Mouse (Mus musculus) ES-E14 (cell line): Measurements from ENCODE around the gene 3110040N11Rik. TPM values are rescaled to one million over a fixed set of nuclear protein-coding genes. Genes with fewer than 3 reads are reported as not detected.

Experiments used
- DNase-seq: peaks from one replicate; pipeline ENCODE4 v3.0.0-alpha.2; 2013; ENCODE audit warnings: low read depth, low spot score
- H3K27ac ChIP-seq: 2 replicates; pipeline ENCODE4 v1.5.1; 2012; ENCODE audit warnings: low read depth, mild to moderate bottlenecking, low read length, moderate library complexity, mixed read lengths; ENCODE audit not compliant: poor library complexity, insufficient read depth, severe bottlenecking
- H3K36me3 ChIP-seq: 2 replicates; pipeline ENCODE4 v1.6.1; 2012; ENCODE audit warnings: mild to moderate bottlenecking, low read length, moderate library complexity, mixed read lengths; ENCODE audit not compliant: control insufficient read depth, poor library complexity, insufficient read depth, severe bottlenecking
- H3K4me1 ChIP-seq, 2 experiments: fragments of 150-350 bp in 1 of 2; sonication (generic) in 1 of 2; 2 replicates each; pipeline ENCODE4 v1.6.1; 2012; ENCODE audit warnings: low read length in 2 of 2, mild to moderate bottlenecking in 1 of 2, mixed read lengths in 1 of 2; ENCODE audit not compliant: control insufficient read depth in 2 of 2, insufficient read depth in 2 of 2, poor library complexity in 1 of 2
- H3K4me3 ChIP-seq, 2 experiments: fragments of 150-350 bp in 1 of 2; sonication (generic) in 1 of 2; 2 replicates each; pipeline ENCODE4 v1.5.1; 2012; ENCODE audit warnings: low read length in 2 of 2, low read depth in 1 of 2, mild to moderate bottlenecking in 1 of 2, mixed read lengths in 1 of 2; ENCODE audit not compliant: insufficient read depth in 1 of 2, poor library complexity in 1 of 2, severe bottlenecking in 1 of 2
- H3K9ac ChIP-seq: 2 replicates; pipeline ENCODE4 v1.6.1; 2012; ENCODE audit warnings: low read depth, mild to moderate bottlenecking, low read length, mixed read lengths; ENCODE audit not compliant: poor library complexity, insufficient read depth, severe bottlenecking
- H3K9me3 ChIP-seq: fragments of 150-350 bp; sonication (generic); 2 replicates; pipeline ENCODE4 v1.6.1; 2012; ENCODE audit warnings: low read depth, mild to moderate bottlenecking, low read length; ENCODE audit not compliant: control insufficient read depth, insufficient read depth
- CHD2 ChIP-seq: IDR thresholded peaks from 2 replicates; pipeline ENCODE4 v1.6.1; 2014; ENCODE audit warnings: mild to moderate bottlenecking, low read depth, low read length, inconsistent platforms
- HCFC1 ChIP-seq: IDR thresholded peaks from 2 replicates; pipeline ENCODE4 v1.6.1; 2012; ENCODE audit warnings: low read length, inconsistent platforms, borderline replicate concordance; ENCODE audit not compliant: insufficient read depth
- MAFK ChIP-seq: IDR thresholded peaks from 2 replicates; pipeline ENCODE4 v1.6.1; 2014; ENCODE audit warnings: mild to moderate bottlenecking, low read depth, low read length, inconsistent platforms; ENCODE audit not compliant: insufficient read depth
- ZC3H11A ChIP-seq: IDR thresholded peaks from 2 replicates; pipeline ENCODE4 v1.6.1; 2012; ENCODE audit warnings: low read depth, mild to moderate bottlenecking, inconsistent platforms, low read length, borderline replicate concordance
- ZNF384 ChIP-seq: IDR thresholded peaks from 2 replicates; pipeline ENCODE4 v1.6.1; 2012; ENCODE audit warnings: low read depth, low read length, inconsistent platforms
- in situ Hi-C, 2 experiments: fragments of 600-800 bp; cut with MboI; formaldehyde crosslinking; loops; one replicate each; pipeline ENCODE4 v1.15.1; 2025; ENCODE audit warnings: low sequenced_read_pairs in 2 of 2, inconsistent platforms in 1 of 2; ENCODE audit not compliant: unreplicated experiment in 2 of 2
- total RNA-seq: library from RNA; depleted of rRNA; stranded (reverse); fragments of 300-350 nt; gene quantifications from 2 replicates; pipeline ENCODE4 v1.2.3, GENCODE M21; 2012; rRNA removed

Gene 3110040N11Rik
- total RNA-seq, 1 experiment, result 36.1 TPM

GRCm38 (mm10) chr7:81732183-81733089 is 56.8 kb downstream of the 3110040N11Rik start:
- Histone ChIP-seq H3K4me1 (no peaks in the 10 kb centered on the region), H3K9me3 (no peaks in the 10 kb centered on the region), H3K27ac (no peak overlapping the region), H3K9ac (no peak overlapping the region), H3K36me3 (no peaks in the 10 kb centered on the region), H3K4me3 (no peak overlapping the region)
- TF ChIP-seq CHD2 (no peak), HCFC1 (no peak), ZC3H11A (no peak), MAFK (no peak), ZNF384 (no peak)
- no peak for DNase-seq
- in situ Hi-C loops, result no loop called here

Other genes with a start within 250 kb of the 3110040N11Rik start
- 0.05 and 0.09 TPM in 2 replicates for gene Fsd2, start 222.5 kb downstream of the 3110040N11Rik start, total RNA-seq
- gene Whamm, start 218.2 kb downstream of the 3110040N11Rik start, total RNA-seq, result 10.3 and 10.7 TPM in 2 replicates
- 4.4 and 6.5 TPM in 2 replicates for gene Homer2, start 82.0 kb downstream of the 3110040N11Rik start, total RNA-seq
- 15.4 and 23.3 TPM in 2 replicates for gene Ramac, start 26.6 kb downstream of the 3110040N11Rik start, total RNA-seq
- 26.5 and 28.2 TPM in 2 replicates for gene Btbd1, start 40.0 kb upstream of the 3110040N11Rik start, total RNA-seq
- gene Gm10160, start 66.3 kb upstream of the 3110040N11Rik start, total RNA-seq, result not detected in 2 replicates
- 2.2 and 2.3 TPM in 2 replicates for gene Tm6sf1, start 69.5 kb upstream of the 3110040N11Rik start, total RNA-seq
- gene Hdgfl3, start 145.0 kb upstream of the 3110040N11Rik start, total RNA-seq, result 3.1 and 3.7 TPM in 2 replicates
- 0.16 and 0.27 TPM in 2 replicates for gene Bnc1, start 202.8 kb upstream of the 3110040N11Rik start, total RNA-seq